ENCODE assay signal across 8 mouse cellular contexts in the genomic region with DNA sequence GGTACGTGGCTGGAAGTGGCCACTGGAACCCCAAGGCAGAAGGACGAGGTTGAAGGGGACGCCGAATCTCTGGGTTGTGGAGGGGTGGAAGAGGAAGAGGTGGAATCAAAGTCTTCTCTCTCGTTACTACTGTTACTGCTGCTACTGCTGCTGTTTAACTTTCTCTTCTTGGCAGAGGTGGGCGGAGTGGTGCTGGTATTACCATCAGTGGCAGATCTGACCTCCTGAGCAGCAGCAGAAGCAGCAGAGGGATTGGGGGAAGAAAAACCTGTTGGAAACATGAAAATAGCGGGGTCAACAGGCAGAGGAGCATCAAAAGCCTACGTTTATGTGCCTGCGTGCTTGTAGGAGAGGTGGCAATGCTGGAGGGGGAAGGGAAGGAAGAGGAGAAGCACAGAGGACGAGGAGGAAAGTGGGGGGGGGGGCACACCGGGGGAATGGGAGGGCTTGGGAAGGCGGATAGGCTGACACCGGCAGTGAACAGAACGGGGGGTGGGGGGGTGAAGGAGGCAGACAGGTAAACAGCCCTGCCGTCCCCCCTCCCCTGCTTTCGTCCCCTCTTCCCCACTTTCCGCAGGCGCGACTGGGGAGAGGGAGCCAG. TPM values are rescaled to one million over a fixed set of nuclear protein-coding genes. Genes with fewer than 3 reads are reported as not detected.
DNase-seq lines count a peak whose midpoint lies in the region; ATAC-seq and TF ChIP-seq lines count a peak whose summit lies in the region.

No protein-coding gene starts in this region.

- peak; percentile 10 for DNase-seq in urinary bladder, postnatal 14 days (ENCODE audit: low spot score)
- no peak for DNase-seq in urinary bladder, postnatal 4 days (ENCODE audit: low spot score in 2 of 2)
- peak; percentile 20 for DNase-seq in heart, postnatal 0 days (ENCODE audit: low spot score)
- DNase-seq in kidney, postnatal 36 days: peak; percentile 19 to 33
- DNase-seq in liver, postnatal 0 days: no peak
- DNase-seq in c-Kit-positive CD71-positive TER-119-positive erythroid progenitor cells, embryonic 14.5 days (ENCODE audit: low spot score): no peak

- H3K36me3 ChIP-seq in heart, postnatal 0 days (replicated peaks; ENCODE audit: control insufficient read depth, insufficient read depth, low read length): no peaks in the 10 kb centered on the region
- H3K36me3 ChIP-seq in liver, postnatal 0 days (replicated peaks; ENCODE audit: insufficient read depth, low read length): peaks cover 3% of the 10 kb centered on the region; the same call in 1 of the 2 replicates
- H3K36me3 ChIP-seq in neural tube, embryonic 13.5 days: 0 out of 2 replicates have a peak, but pooled peaks cover 4% of the 10 kb centered on the region

- H3K9ac ChIP-seq in heart, postnatal 0 days (replicated peaks; ENCODE audit: low read depth, low read length): peak overlapping the region; percentile 69
- peak overlapping the region; percentile 75 for H3K9ac ChIP-seq in liver, postnatal 0 days (replicated peaks)
- peak overlapping the region; percentile 78 for H3K9ac ChIP-seq in neural tube, embryonic 13.5 days

- H3K4me3 ChIP-seq in embryonic fibroblast, embryonic 13.5 days (ENCODE audit: insufficient read depth, low read length): peak overlapping the region; percentile 84
- peak overlapping the region; percentile 66 for H3K4me3 ChIP-seq in heart, postnatal 0 days (ENCODE audit: low read depth, low read length)
- peak overlapping the region; percentile 78 for H3K4me3 ChIP-seq in liver, postnatal 0 days (ENCODE audit: low read depth, low read length)
- H3K4me3 ChIP-seq in neural tube, embryonic 13.5 days: peak overlapping the region; percentile 52

- H3K27ac ChIP-seq in embryonic fibroblast, embryonic 13.5 days (ENCODE audit: insufficient read depth, low read length): peak overlapping the region; percentile 53; the same call in 1 of the 2 replicates
- peak overlapping the region; percentile 97 for H3K27ac ChIP-seq in heart, postnatal 0 days (ENCODE audit: low read depth)
- peak overlapping the region; percentile 98 for H3K27ac ChIP-seq in liver, postnatal 0 days (ENCODE audit: low read depth)
- H3K27ac ChIP-seq in neural tube, embryonic 13.5 days (replicated peaks): peak overlapping the region; percentile 95

- peak overlapping the region; percentile 69 for H3K4me2 ChIP-seq in heart, postnatal 0 days (ENCODE audit: low read depth, low read length)
- H3K4me2 ChIP-seq in liver, postnatal 0 days (ENCODE audit: low read depth, low read length): peak overlapping the region; percentile 80
- peak overlapping the region; percentile 69 for H3K4me2 ChIP-seq in neural tube, embryonic 13.5 days

- WGBS in heart, postnatal 0 days: 23% methylated on average over 9 of the region's 19 CpGs
- WGBS in liver, postnatal 0 days (ENCODE audit: insufficient replicate concordance): 13% methylated on average over 13 of the region's 19 CpGs
- 22% methylated on average over 9 of the region's 19 CpGs for WGBS in neural tube, embryonic 13.5 days

- no peaks in the 10 kb centered on the region for H3K9me3 ChIP-seq in heart, postnatal 0 days (replicated peaks; ENCODE audit: control insufficient read depth, low read length)
- no peaks in the 10 kb centered on the region for H3K9me3 ChIP-seq in liver, postnatal 0 days (ENCODE audit: low read length)
- H3K9me3 ChIP-seq in neural tube, embryonic 13.5 days: no peaks in the 10 kb centered on the region

- H3K4me1 ChIP-seq in embryonic fibroblast, embryonic 13.5 days (ENCODE audit: control insufficient read depth, insufficient read depth, low read length): 0 out of 2 replicates have a peak, but pooled peaks cover 3% of the 10 kb centered on the region
- no peaks in the 10 kb centered on the region for H3K4me1 ChIP-seq in heart, postnatal 0 days (ENCODE audit: control insufficient read depth, insufficient read depth)
- H3K4me1 ChIP-seq in liver, postnatal 0 days (ENCODE audit: insufficient read depth): no peaks in the 10 kb centered on the region
- H3K4me1 ChIP-seq in neural tube, embryonic 13.5 days (replicated peaks): peaks cover 15% of the 10 kb centered on the region

- no peak for TF ChIP-seq CTCF in embryonic fibroblast, embryonic 13.5 days (IDR thresholded peaks at IDR 0.05; ENCODE audit: borderline replicate concordance, insufficient read depth, low read length)
- TF ChIP-seq CTCF in heart, postnatal 0 days (IDR thresholded peaks at IDR 0.05; ENCODE audit: low read depth): no peak
- no peak for TF ChIP-seq CTCF in liver, postnatal 0 days (IDR thresholded peaks at IDR 0.05; ENCODE audit: low read depth)

- no peaks in the 10 kb centered on the region for H3K27me3 ChIP-seq in heart, postnatal 0 days (ENCODE audit: control insufficient read depth, insufficient read depth, low read length)
- no peaks in the 10 kb centered on the region for H3K27me3 ChIP-seq in liver, postnatal 0 days (ENCODE audit: insufficient read depth, low read length)
- H3K27me3 ChIP-seq in neural tube, embryonic 13.5 days: no peaks in the 10 kb centered on the region

- no peak for TF ChIP-seq EP300 in heart, postnatal 0 days (IDR thresholded peaks at IDR 0.05; ENCODE audit: low read depth)
- TF ChIP-seq EP300 in liver, postnatal 0 days (IDR thresholded peaks at IDR 0.05; ENCODE audit: low read depth): no peak

- TF ChIP-seq POLR2A in embryonic fibroblast, embryonic 13.5 days (IDR thresholded peaks at IDR 0.05; ENCODE audit: low read depth, low read length): no peak

- no peak for ATAC-seq in heart, postnatal 0 days (ENCODE audit: insufficient read depth, low read depth)
- no peak for ATAC-seq in liver, postnatal 0 days
- ATAC-seq in neural tube, embryonic 13.5 days (ENCODE audit: low read depth): peak; percentile 73; the same call in 1 of the 2 replicates

RNA-seq across cellular contexts. Expression of a gene that starts 12.0 kb away (rescaled TPM):
- polyA plus RNA-seq in embryonic fibroblast, embryonic 13.5 days (2011; ENCODE audit: insufficient read length, low read depth, missing spikeins): 60.5 and 63.9 TPM in 2 replicates
- total RNA-seq in heart, postnatal 0 days (2014; rRNA removed; ENCODE audit: low replicate concordance): 4.6 and 11.7 TPM in 2 replicates
- polyA plus RNA-seq in heart, postnatal 0 days (2015; fragmentation: Nextera tagmentation; extraction: Ambion mirVana): 8.3 and 9.5 TPM in 2 replicates
- 6.3 and 7.2 TPM in 2 replicates for polyA plus RNA-seq in liver, postnatal 0 days (2015; fragmentation: Nextera tagmentation; extraction: Ambion mirVana)
- 18.4 and 19.6 TPM in 2 replicates for polyA plus RNA-seq in neural tube, embryonic 13.5 days (2015; fragmentation: Nextera tagmentation; extraction: Ambion mirVana)

RNA-seq across cellular contexts. Expression of a gene that starts 36.3 kb away (rescaled TPM):
- polyA plus RNA-seq in embryonic fibroblast, embryonic 13.5 days (2011; ENCODE audit: insufficient read length, low read depth, missing spikeins): 181 and 199 TPM in 2 replicates
- 17.7 and 44.0 TPM in 2 replicates for total RNA-seq in heart, postnatal 0 days (2014; rRNA removed; ENCODE audit: low replicate concordance)
- polyA plus RNA-seq in heart, postnatal 0 days (2015; fragmentation: Nextera tagmentation; extraction: Ambion mirVana): 64.9 and 78.4 TPM in 2 replicates
- polyA plus RNA-seq in liver, postnatal 0 days (2015; fragmentation: Nextera tagmentation; extraction: Ambion mirVana): 49.6 and 50.5 TPM in 2 replicates
- 199 and 218 TPM in 2 replicates for polyA plus RNA-seq in neural tube, embryonic 13.5 days (2015; fragmentation: Nextera tagmentation; extraction: Ambion mirVana)

Comparison
In these comparisons a context has a peak if more than half of its experiments do, and no peak if none do; other contexts are left out.
1. DNase-seq: peak in urinary bladder, postnatal 14 days (single experiment), heart, postnatal 0 days (single experiment) and kidney, postnatal 36 days (2 of 2); none in urinary bladder, postnatal 4 days (0 of 2), liver, postnatal 0 days (single experiment) and c-Kit-positive CD71-positive TER-119-positive erythroid progenitor cells, embryonic 14.5 days (single experiment).
2. Peak in every context shown above with its lines, with median percentiles within 50 percentile points of each other: H3K27ac ChIP-seq, H3K4me3 ChIP-seq, H3K4me2 ChIP-seq and H3K9ac ChIP-seq.